Mouse (Mus musculus) gastrocnemius, postnatal 36 days (tissue): ENCODE data around the gene Elk4. TPM values are rescaled to one million over a fixed set of nuclear protein-coding genes. Genes with fewer than 3 reads are reported as not detected.

Source experiments
- DNase-seq, 2 experiments: peaks; one replicate each; pipeline ENCODE4 v3.0.0; 2022
- intact Hi-C: fragments of 180-260 bp; cut with DNase I; formaldehyde crosslinking; loops from one replicate; pipeline ENCODE4 v1.15.1; 2025
- long read RNA-seq, 2 experiments: library from polyadenylated mRNA; stranded (forward); transcript quantifications; one replicate each; pipeline ENCODE4 v2.0.0; 2021
- total RNA-seq, 2 experiments: library from RNA; stranded (reverse); gene quantifications; 2 replicates each; pipeline ENCODE4 v1.2.3; 2021

Gene Elk4
- total RNA-seq, result 10 to 100 TPM; 60.7 to 64.9 TPM
- long read RNA-seq, experiment 1, full-length matches to known transcripts, result 1 of 6 reads
- long read RNA-seq, experiment 1, partial matches to known transcripts, result 0 of 6 reads
- long read RNA-seq, experiment 1, other reads (novel, unspliced or antisense), result 5 of 6 reads
- long read RNA-seq, experiment 2, partial matches to known transcripts, result 5 of 7 reads
- long read RNA-seq, experiment 2, other reads (novel, unspliced or antisense), result 1 of 7 reads

- peak; percentile 88 to 91 for DNase-seq
- intact Hi-C loops, result no loop called here
Measured at GRCm38 (mm10) chr1:132007282-132007815, at the start of gene Elk4. Gene Elk4 (plus strand): TSS chr1:132007607.

DNA sequence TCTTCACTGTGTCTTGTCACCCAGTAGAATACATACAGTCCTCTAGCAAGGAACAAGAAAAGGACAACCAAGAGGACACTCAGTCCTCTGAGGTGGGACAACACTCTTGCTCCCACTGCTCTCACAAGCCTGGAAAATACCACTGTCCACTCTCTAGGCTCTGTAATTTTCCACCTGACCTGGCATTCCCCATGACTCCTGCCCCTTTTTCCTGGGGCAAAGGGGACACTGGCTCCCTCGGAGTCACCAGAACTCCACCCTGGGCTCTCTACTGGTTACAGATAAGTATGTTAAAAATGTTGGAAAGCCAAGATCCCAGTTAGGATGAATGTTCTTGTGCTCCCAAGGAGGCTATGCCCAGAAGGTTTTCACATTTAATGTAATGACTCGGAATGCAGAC, 46.4 kb upstream of the Elk4 start:
- no peak for DNase-seq
- intact Hi-C loops, result no loop called here

- intact Hi-C loops, result no loop called here
Measured at GRCm38 (mm10) chr1:131962606-131963084, 44.8 kb upstream of the Elk4 start, which contains the start of gene Slc45a3. Gene Slc45a3 (plus strand): TSS chr1:131962967.

DNA sequence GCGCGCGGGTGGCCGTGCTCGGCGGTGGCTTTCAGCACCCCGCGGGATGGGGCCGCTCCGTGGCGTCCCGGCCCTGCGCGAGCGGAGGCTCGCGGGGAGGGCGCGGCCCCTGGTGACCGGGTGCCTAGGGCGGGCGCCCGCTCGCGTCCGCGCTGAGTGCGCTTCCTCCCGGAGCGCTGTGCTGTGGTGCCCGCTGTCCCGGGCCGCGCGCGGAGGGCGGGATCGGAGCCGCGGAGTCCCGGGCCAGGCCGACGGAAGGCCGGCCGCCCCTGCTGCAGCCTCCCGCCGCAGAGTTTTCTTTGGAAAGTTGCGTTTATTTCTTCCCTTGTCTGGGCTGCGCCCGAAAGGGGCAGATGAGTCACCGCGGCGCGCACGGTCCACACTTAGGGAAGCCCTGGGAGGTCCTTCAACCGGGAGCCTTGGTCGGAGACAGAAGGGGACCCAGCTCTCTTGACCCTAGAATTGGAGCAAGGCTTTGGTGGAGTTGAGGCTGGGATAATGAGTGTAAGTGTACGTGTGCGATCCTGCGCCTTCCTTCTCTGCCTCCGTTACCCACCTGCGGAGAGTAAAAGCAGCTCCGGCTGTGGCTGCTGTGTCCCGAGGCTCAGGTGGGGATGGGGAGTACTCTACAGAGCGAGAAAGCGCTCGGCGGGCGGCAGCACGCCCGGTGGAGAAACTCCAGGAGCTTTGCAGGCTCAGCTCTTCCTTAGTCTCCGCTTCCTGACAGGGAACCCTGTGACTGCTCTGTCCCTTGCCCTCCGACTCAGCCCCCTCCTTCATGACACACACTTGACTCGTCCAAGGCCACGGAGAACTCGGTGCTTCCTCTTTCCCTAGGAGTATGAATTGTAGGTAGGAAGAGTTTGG, 44.1 kb upstream of the Elk4 start:
- intact Hi-C loops, result no loop called here

More at GRCm38 (mm10) chr1:131962606-131963084, 44.8 kb upstream of the Elk4 start, which contains the start of gene Slc45a3:
- no peak for DNase-seq

GRCm38 (mm10) chr1:131964100-131964499, 43.3 kb upstream of the Elk4 start:
- no peak for DNase-seq
- intact Hi-C loops, result no loop called here

More for the DNA sequence above, 44.1 kb upstream of the Elk4 start:
- DNase-seq, result no peak

- no peak for DNase-seq
- intact Hi-C loops, result no loop called here
Measured at GRCm38 (mm10) chr1:131964580-131964979, 42.8 kb upstream of the Elk4 start.

DNA sequence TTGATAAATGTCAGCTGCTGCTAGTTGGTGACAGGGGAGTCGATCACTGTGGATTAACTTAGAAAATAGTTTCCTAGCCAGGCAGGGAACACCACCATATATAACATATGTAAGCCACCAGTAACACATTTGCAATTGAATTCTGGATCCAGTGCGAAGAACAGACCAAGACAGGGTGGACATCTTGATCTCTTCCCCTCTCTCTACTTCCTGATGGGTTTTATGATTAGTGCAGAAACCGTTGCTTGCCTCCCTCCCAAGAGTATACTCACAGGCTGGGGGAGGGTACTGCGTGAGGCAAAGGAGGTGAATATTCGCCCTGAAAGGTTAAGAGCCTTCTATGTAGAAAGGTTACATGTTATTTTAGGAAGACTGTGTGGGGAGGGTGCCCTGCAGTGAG, 41.6 kb upstream of the Elk4 start:
- DNase-seq, result no peak
- intact Hi-C loops, result no loop called here

GRCm38 (mm10) chr1:131967336-131967735, 40.1 kb upstream of the Elk4 start:
- DNase-seq, result no peak
- intact Hi-C loops, result no loop called here

GRCm38 (mm10) chr1:131968556-131968955, 38.9 kb upstream of the Elk4 start:
- intact Hi-C loops, result no loop called here
- no peak for DNase-seq

DNA sequence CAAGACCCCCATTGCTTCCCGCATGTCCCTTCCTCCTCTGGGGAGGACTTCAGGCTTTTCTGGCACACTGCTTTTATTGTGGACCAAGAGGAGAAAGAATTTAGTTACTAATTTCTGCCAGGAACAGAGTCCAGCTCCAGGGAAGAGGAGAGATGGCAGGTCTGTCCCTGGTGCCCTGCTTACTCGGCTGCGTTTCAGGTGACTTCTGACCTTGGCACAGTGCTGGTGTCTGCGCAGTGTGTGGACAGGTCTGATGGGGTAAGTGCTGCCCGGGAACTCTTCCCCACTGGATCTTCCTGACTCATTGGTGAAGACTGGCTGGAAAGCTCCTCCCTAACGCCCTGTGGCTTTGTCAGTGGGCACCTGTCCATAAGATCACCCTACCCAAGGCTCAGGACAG, 38.4 kb upstream of the Elk4 start:
- intact Hi-C loops, result no loop called here
- no peak for DNase-seq

DNA sequence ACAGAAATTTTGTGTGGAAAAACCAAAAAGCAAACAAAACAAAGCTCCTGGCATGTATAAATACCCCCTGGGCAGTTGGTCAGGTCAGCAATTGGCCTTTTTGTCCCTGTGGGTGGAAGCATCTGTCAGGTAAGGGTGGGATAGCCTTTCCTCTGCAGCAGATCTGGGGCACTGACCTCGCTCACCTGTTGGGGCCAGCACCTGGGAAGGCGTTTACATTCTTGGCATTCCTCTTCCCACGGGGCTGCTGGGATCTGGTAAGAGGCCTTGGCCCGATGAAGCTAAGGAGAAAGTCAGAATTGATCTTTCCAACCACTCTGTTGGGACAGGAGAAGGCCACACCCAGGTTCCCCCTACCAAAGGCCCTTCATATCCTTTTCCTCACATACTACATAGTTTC, 37.6 kb upstream of the Elk4 start:
- intact Hi-C loops, result no loop called here
- DNase-seq, result no peak

GRCm38 (mm10) chr1:131970322-131970660, 37.1 kb upstream of the Elk4 start:
- intact Hi-C loops, result no loop called here
- no peak for DNase-seq

DNA sequence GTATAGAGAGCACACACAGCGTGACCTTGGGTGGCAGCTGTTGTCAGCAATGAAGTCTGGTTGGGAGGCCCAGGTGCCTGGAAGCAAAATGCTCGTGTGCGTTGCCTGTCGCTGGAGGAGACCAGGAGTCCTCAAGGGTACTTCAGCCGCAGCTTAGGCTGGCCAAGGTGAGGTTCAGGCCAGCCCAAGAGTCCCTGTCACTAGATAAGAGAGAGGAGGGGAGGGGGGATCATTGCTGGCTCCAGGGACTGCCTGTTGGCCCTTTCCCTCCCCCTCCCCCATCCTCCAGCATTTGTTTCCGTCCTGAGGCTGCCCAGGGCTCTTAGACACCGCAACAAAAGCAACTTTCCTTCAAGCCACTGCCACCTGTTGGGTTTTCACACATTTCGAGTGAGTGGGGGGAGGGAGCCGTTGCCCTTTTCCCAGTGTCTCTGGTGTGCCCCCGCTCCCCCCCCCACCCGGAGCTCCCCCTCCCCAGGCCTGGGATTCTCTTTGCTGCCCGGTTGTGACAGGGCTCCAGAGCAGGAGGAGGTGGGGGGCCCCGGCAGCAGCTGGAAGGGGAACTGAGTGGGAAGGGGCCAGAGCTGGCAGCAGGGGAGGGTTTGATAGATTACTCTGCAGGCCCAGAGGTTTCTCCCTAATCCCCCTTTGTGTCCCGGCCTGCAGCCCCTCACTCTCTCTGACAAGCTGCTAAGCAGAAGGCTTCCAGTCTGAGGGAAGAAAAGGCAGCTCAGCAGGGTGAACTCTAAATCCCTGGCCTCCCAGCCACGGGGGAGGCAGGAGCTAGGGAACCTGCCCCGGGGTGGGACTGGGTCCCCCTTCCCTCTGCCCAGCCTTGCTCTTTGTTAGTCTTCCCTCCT, 36.5 kb upstream of the Elk4 start:
- intact Hi-C loops, result no loop called here
- DNase-seq, result no peak

DNA sequence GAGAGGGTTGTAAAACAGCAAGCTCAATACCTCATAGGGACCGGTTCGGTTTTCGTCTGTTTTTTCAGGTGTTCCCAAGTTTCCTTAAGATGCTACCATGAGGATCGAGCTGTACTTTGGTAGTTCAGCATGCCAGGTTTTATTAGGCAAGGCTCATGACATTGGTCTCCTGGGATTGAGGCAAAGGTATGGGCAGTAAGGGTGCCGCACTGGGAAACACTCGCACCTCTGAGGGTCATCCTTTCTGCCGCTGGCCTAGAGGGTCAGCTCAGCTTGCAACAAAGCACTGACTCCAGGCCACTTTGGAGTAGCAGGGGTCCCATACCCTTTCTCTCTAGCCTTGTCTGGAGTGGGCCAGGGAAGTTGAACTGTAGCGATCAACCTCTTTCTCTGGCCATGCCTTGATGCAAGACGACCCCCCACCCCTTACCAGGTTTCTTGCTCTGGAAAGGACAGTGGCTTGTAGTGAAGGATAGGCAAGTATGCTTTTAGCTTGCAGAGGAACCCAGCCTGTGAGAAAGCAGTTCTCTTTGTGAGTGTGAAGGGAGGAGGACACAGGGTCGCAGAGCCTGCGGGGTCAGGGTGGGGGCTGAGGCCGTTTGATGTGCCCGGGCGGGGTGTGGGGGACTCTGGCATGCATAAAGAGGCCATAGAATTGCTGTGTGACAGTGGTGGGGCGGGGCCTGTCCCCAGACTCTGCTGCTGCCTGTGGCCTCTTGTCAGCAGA, 35.5 kb upstream of the Elk4 start:
- no peak for DNase-seq
- intact Hi-C loops, result no loop called here

DNA sequence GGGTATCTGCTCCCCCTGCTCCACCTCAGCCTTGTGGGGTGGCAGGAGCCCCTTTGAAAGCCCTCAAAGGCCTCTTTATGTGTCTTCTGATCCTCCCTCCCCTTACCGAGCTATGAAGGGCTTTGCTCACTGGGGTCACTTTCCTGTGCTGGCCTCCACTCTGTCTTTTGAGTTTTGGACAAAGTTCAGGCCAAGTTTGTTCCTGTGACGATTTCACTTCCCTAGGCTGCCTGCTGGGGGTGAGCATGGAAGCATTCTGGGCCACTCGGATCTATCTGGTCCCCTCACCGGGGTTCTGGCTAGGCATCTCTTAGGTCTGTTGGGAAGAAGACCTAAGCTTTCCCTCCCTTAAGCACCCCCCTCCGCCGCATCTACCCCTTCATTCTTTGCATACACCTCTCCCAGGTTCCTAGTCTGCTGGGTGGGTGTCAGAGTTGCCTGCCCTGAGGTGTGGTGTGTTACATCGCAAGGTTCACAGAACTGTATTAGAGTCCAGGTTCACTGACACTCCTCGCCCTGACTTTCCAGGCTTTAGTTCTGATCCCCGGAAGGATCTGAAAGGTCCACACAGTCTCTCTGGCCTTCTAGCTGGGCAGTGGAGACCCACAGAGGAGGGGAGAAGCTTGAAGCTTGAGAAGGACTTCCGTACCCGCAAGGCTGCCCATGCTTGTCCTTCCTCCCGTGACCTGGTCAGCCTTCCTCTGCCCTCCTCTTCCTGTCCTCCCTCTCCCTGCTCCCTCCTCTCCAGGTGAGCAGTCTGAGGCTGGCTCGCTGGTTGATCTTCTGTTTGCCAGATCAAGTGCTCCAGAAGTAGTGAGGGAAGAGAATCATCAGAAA, 34.7 kb upstream of the Elk4 start:
- no peak for DNase-seq

DNA sequence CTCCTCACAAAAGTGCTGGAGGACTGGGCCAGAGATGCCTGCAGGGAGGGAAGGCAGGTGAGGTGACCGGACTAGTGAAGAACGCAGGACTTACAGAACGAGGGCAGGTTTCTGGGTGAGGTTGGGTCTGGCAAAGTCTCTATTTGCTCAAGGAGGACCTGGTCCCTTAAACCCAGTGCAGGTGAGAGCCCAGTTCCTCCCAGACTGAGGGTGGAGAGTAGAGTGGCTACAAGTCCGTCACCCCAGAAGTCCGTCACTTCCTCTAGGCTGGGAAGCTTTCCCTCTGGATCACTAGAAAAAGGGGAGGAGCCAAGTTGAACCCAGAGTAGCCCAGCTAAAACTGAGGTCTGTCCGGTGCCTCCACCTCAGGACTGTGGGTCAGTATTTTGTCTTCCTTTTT, 33.4 kb upstream of the Elk4 start:
- no peak for DNase-seq
- intact Hi-C loops, result no loop called here

More for the DNA sequence above, 34.7 kb upstream of the Elk4 start:
- intact Hi-C loops, result no loop called here

- no peak for DNase-seq
- intact Hi-C loops, result no loop called here
Measured at GRCm38 (mm10) chr1:131976886-131977285, 30.5 kb upstream of the Elk4 start.

DNA sequence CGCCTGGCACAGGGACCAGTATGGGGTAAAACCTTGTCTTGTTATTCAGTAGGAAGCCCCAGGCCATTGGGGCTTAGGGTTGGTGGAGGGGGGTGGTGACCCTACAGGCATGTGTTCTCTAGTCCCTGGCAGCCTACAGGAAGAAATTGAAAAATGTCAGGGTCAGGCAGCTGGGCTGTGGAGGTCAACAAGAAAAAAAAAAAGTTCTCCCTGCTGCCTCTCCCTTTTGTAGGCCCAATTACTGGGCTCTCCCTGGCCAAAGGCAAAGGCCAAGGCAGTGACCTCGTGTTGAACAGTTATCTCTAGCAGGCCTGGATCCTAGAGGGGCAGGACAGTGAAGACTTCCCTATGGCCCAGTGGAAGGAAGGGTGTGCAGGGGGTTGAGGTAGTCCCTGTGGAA, 26.9 kb upstream of the Elk4 start:
- intact Hi-C loops, result loop anchor here (2.0 to 5.0 kb wide), 4 partner anchors 43 to 137 kb away; no protein-coding TSS in a partner anchor
- DNase-seq, result no peak
